Mouse (Mus musculus) forebrain, embryonic 15.5 days (tissue): ENCODE data around the gene Krtap4-1. TPM values are rescaled to one million over a fixed set of nuclear protein-coding genes. Genes with fewer than 3 reads are reported as not detected.
"Not testable (repeated sequence)": the region's sequence is repeated elsewhere in the genome, so short reads cannot be mapped to it uniquely, and the experiment has no call there.

Source experiments
- ATAC-seq: fragments of 200-750 bp; cut with Nextera tagmentation; replicated peaks from 2 replicates; pipeline ENCODE4 v1.8.0; 2017; ENCODE audit warnings: mild to moderate bottlenecking, moderate TSS enrichment, moderate library complexity
- H3K27ac ChIP-seq: fragments of 300-500 bp; sonication (generic); replicated peaks from 2 replicates; pipeline ENCODE4 v1.5.1; 2015; ENCODE audit warnings: mild to moderate bottlenecking, inconsistent platforms
- H3K27me3 ChIP-seq: fragments of 300-500 bp; sonication (generic); 2 replicates; pipeline ENCODE4 v1.6.1; 2015; ENCODE audit warnings: inconsistent platforms
- H3K36me3 ChIP-seq: fragments of 300-500 bp; sonication (generic); 2 replicates; pipeline ENCODE4 v1.6.1; 2015; ENCODE audit warnings: mild to moderate bottlenecking, inconsistent platforms
- H3K4me1 ChIP-seq: fragments of 300-500 bp; sonication (generic); 2 replicates; pipeline ENCODE4 v1.6.1; 2015; ENCODE audit warnings: inconsistent platforms
- H3K4me2 ChIP-seq: fragments of 300-500 bp; sonication (generic); replicated peaks from 2 replicates; pipeline ENCODE4 v1.6.1; 2015; ENCODE audit warnings: mild to moderate bottlenecking, inconsistent platforms
- H3K4me3 ChIP-seq: fragments of 300-500 bp; sonication (generic); 2 replicates; pipeline ENCODE4 v1.5.1; 2015; ENCODE audit warnings: mild to moderate bottlenecking, inconsistent platforms
- H3K9ac ChIP-seq: fragments of 300-500 bp; sonication (generic); replicated peaks from 2 replicates; pipeline ENCODE4 v1.6.1; 2015; ENCODE audit warnings: mild to moderate bottlenecking, inconsistent platforms
- H3K9me3 ChIP-seq: fragments of 300-500 bp; sonication (generic); 2 replicates; pipeline ENCODE4 v1.6.1; 2016; ENCODE audit warnings: inconsistent platforms
- WGBS: fragments of 180-500 bp; shearing (Covaris S2); methylation state at CpG from one replicate; pipeline ENCODE4 v1.1.7; 2015; ENCODE audit warnings: mixed read lengths; 5-methylcytosine and 5-hydroxymethylcytosine counted together
- polyA plus RNA-seq: library from polyadenylated mRNA; unstranded; fragments of >200 nt; fragmentation: Nextera tagmentation; extraction: Ambion mirVana; gene quantifications from 2 replicates; pipeline ENCODE4 v1.2.1, GENCODE M21; 2015

Gene Krtap4-1
- polyA plus RNA-seq, result not detected in 2 replicates

- no peak for ATAC-seq
These were observed at the start of gene Krtap4-1 for GRCm38 (mm10) chr11:99628138-99628537. Gene Krtap4-1 (minus strand): TSS chr11:99628238.

GRCm38 (mm10) chr11:99665860-99666259 is 37.8 kb upstream of the Krtap4-1 start, which contains the start of gene Krtap4-6:
Gene Krtap4-6 (minus strand): TSS chr11:99665960.
- Histone ChIP-seq H3K9ac (no peak within 1 kb of the TSS), H3K36me3 (no peaks in the 10 kb centered on the region), H3K9me3 (no peaks in the 10 kb centered on the region), H3K27ac (no peak within 1 kb of the TSS), H3K4me2 (no peak within 1 kb of the TSS), H3K4me3 (no peak within 1 kb of the TSS), H3K4me1 (no peaks in the 10 kb centered on the region), H3K27me3 (no peaks in the 10 kb centered on the region)
- no peak for ATAC-seq

More at GRCm38 (mm10) chr11:99628138-99628537, at the start of gene Krtap4-1:
- H3K27me3 ChIP-seq, result no peaks in the 10 kb centered on the region
- no peaks in the 10 kb centered on the region for H3K36me3 ChIP-seq
- 79% methylated on average over 4 of the region's 4 CpGs for WGBS
- no peak within 1 kb of the TSS for H3K4me3 ChIP-seq
- no peak within 1 kb of the TSS for H3K4me2 ChIP-seq
- no peak within 1 kb of the TSS for H3K9ac ChIP-seq
- H3K4me1 ChIP-seq, result no peaks in the 10 kb centered on the region
- no peaks in the 10 kb centered on the region for H3K9me3 ChIP-seq
- H3K27ac ChIP-seq, result no peak within 1 kb of the TSS

GRCm38 (mm10) chr11:99662802-99663201 is 34.8 kb upstream of the Krtap4-1 start:
- Histone ChIP-seq H3K27ac (no peak overlapping the region), H3K27me3 (no peaks in the 10 kb centered on the region), H3K9ac (no peak overlapping the region), H3K9me3 (no peaks in the 10 kb centered on the region), H3K4me2 (no peak overlapping the region), H3K36me3 (no peaks in the 10 kb centered on the region), H3K4me1 (no peaks in the 10 kb centered on the region), H3K4me3 (no peak overlapping the region)
- WGBS, result 87% methylated on average over 10 of the region's 10 CpGs
- no peak for ATAC-seq

GRCm38 (mm10) chr11:99659256-99659655 is 31.2 kb upstream of the Krtap4-1 start:
- Histone ChIP-seq H3K27me3 (no peaks in the 10 kb centered on the region), H3K4me1 (no peaks in the 10 kb centered on the region), H3K9me3 (no peaks in the 10 kb centered on the region), H3K36me3 (no peaks in the 10 kb centered on the region), H3K27ac (no peak overlapping the region), H3K4me2 (no peak overlapping the region), H3K4me3 (no peak overlapping the region), H3K9ac (no peak overlapping the region)
- 92% methylated on average over 4 of the region's 4 CpGs for WGBS
- no peak for ATAC-seq

GRCm38 (mm10) chr11:99658467-99659010 is 30.5 kb upstream of the Krtap4-1 start, which contains the start of gene Gm11563:
Gene Gm11563 (minus strand): TSS chr11:99658960.
- 67% methylated on average over 10 of the region's 10 CpGs for WGBS
- not testable (repeated sequence) for H3K4me2 ChIP-seq, ATAC-seq, H3K9me3 ChIP-seq, H3K9ac ChIP-seq, H3K36me3 ChIP-seq, H3K27ac ChIP-seq, H3K4me1 ChIP-seq, H3K4me3 ChIP-seq, H3K27me3 ChIP-seq

GRCm38 (mm10) chr11:99657051-99657450 is 29.0 kb upstream of the Krtap4-1 start:
- Histone ChIP-seq H3K36me3 (no peaks in the 10 kb centered on the region), H3K4me1 (no peaks in the 10 kb centered on the region), H3K9me3 (no peaks in the 10 kb centered on the region), H3K4me3 (no peak overlapping the region), H3K27ac (no peak overlapping the region), H3K27me3 (no peaks in the 10 kb centered on the region), H3K4me2 (no peak overlapping the region), H3K9ac (no peak overlapping the region)
- no peak for ATAC-seq
- 49% methylated on average over 5 of the region's 5 CpGs for WGBS

GRCm38 (mm10) chr11:99650136-99650535 is 22.1 kb upstream of the Krtap4-1 start, which contains the start of gene Gm11555:
Gene Gm11555 (minus strand): TSS chr11:99650236.
- H3K4me2 ChIP-seq, result no peak within 1 kb of the TSS
- ATAC-seq, result no peak
- H3K9me3 ChIP-seq, result no peaks in the 10 kb centered on the region
- 87% methylated on average over 2 of the region's 2 CpGs for WGBS
- H3K9ac ChIP-seq, result no peak within 1 kb of the TSS
- no peaks in the 10 kb centered on the region for H3K27me3 ChIP-seq
- H3K36me3 ChIP-seq, result no peaks in the 10 kb centered on the region
- H3K27ac ChIP-seq, result no peak within 1 kb of the TSS
- no peak within 1 kb of the TSS for H3K4me3 ChIP-seq
- no peaks in the 10 kb centered on the region for H3K4me1 ChIP-seq

GRCm38 (mm10) chr11:99646444-99646843 is 18.4 kb upstream of the Krtap4-1 start:
- Histone ChIP-seq H3K27ac (no peak overlapping the region), H3K4me1 (no peaks in the 10 kb centered on the region), H3K36me3 (no peaks in the 10 kb centered on the region), H3K27me3 (no peaks in the 10 kb centered on the region), H3K9me3 (no peaks in the 10 kb centered on the region), H3K4me3 (no peak overlapping the region), H3K9ac (no peak overlapping the region), H3K4me2 (no peak overlapping the region)
- WGBS, result 84% methylated on average over 15 of the region's 15 CpGs
- no peak for ATAC-seq

- no peak for ATAC-seq
- no peak overlapping the region for H3K9ac ChIP-seq
- H3K27me3 ChIP-seq, result no peaks in the 10 kb centered on the region
- H3K9me3 ChIP-seq, result no peaks in the 10 kb centered on the region
- H3K4me3 ChIP-seq, result no peak overlapping the region
- no peaks in the 10 kb centered on the region for H3K36me3 ChIP-seq
- WGBS, result 44% methylated on average over 3 of the region's 3 CpGs
- no peaks in the 10 kb centered on the region for H3K4me1 ChIP-seq
- no peak overlapping the region for H3K4me2 ChIP-seq
- H3K27ac ChIP-seq, result no peak overlapping the region
These were observed 16.3 kb upstream of the Krtap4-1 start for GRCm38 (mm10) chr11:99644351-99644750.

GRCm38 (mm10) chr11:99643635-99644139 is 15.6 kb upstream of the Krtap4-1 start, which contains the start of gene Krtap4-7:
Gene Krtap4-7 (minus strand): TSS chr11:99644089.
- not testable (repeated sequence) for H3K36me3 ChIP-seq, H3K9me3 ChIP-seq, H3K27ac ChIP-seq, H3K4me2 ChIP-seq, ATAC-seq, H3K9ac ChIP-seq, H3K4me3 ChIP-seq, H3K27me3 ChIP-seq, H3K4me1 ChIP-seq
- WGBS, result 85% methylated on average over 9 of the region's 9 CpGs

- H3K9me3 ChIP-seq, result no peaks in the 10 kb centered on the region
- H3K4me3 ChIP-seq, result no peak overlapping the region
- ATAC-seq, result no peak
- H3K27ac ChIP-seq, result no peak overlapping the region
- no peak overlapping the region for H3K4me2 ChIP-seq
- 42% methylated on average over 1 of the region's 1 CpGs for WGBS
- H3K27me3 ChIP-seq, result no peaks in the 10 kb centered on the region
- no peaks in the 10 kb centered on the region for H3K4me1 ChIP-seq
- H3K9ac ChIP-seq, result no peak overlapping the region
- H3K36me3 ChIP-seq, result no peaks in the 10 kb centered on the region
These were observed 12.9 kb upstream of the Krtap4-1 start for GRCm38 (mm10) chr11:99640926-99641325.

GRCm38 (mm10) chr11:99637086-99637485 is 9.0 kb upstream of the Krtap4-1 start:
- Histone ChIP-seq H3K9me3 (no peaks in the 10 kb centered on the region), H3K27ac (no peak overlapping the region), H3K9ac (no peak overlapping the region), H3K36me3 (no peaks in the 10 kb centered on the region), H3K4me3 (no peak overlapping the region), H3K4me1 (no peaks in the 10 kb centered on the region), H3K4me2 (no peak overlapping the region), H3K27me3 (no peaks in the 10 kb centered on the region)
- no peak for ATAC-seq
- WGBS, result 52% methylated on average over 1 of the region's 1 CpGs

GRCm38 (mm10) chr11:99634653-99635134 is 6.7 kb upstream of the Krtap4-1 start, which contains the start of gene Krtap4-2:
Gene Krtap4-2 (minus strand): TSS chr11:99635084.
- Histone ChIP-seq H3K9ac (no peak within 1 kb of the TSS), H3K36me3 (no peaks in the 10 kb centered on the region), H3K9me3 (no peaks in the 10 kb centered on the region), H3K4me1 (no peaks in the 10 kb centered on the region), H3K4me2 (no peak within 1 kb of the TSS), H3K27ac (no peak within 1 kb of the TSS), H3K4me3 (no peak within 1 kb of the TSS), H3K27me3 (no peaks in the 10 kb centered on the region)
- 36% methylated on average over 8 of the region's 8 CpGs for WGBS
- no peak for ATAC-seq
